Mouse (Mus musculus) embryonic facial prominence, embryonic 12.5 days (tissue): Measurements from ENCODE around the gene Cort. TPM values are rescaled to one million over a fixed set of nuclear protein-coding genes. Genes with fewer than 3 reads are reported as not detected.
"Not testable (repeated sequence)": the region's sequence is repeated elsewhere in the genome, so short reads cannot be mapped to it uniquely, and the experiment has no call there.

ENCODE experiments used
- ATAC-seq: fragments of 200-750 bp; cut with Nextera tagmentation; 2 replicates; pipeline ENCODE4 v1.8.0; 2017; ENCODE audit not compliant: insufficient number of reproducible peaks, insufficient read depth, low FRiP score, low TSS enrichment
- H3K27ac ChIP-seq: fragments of 300-500 bp; sonication (generic); 2 replicates; pipeline ENCODE4 v1.5.1; 2016; ENCODE audit warnings: mild to moderate bottlenecking
- H3K27me3 ChIP-seq: fragments of 300-500 bp; sonication (generic); 2 replicates; pipeline ENCODE4 v1.6.1; 2016; ENCODE audit warnings: mild to moderate bottlenecking, moderate library complexity
- H3K36me3 ChIP-seq: fragments of 300-500 bp; sonication (generic); 2 replicates; pipeline ENCODE4 v1.6.1; 2016; ENCODE audit warnings: mild to moderate bottlenecking
- H3K4me1 ChIP-seq: fragments of 300-500 bp; sonication (generic); 2 replicates; pipeline ENCODE4 v1.6.1; 2016
- H3K4me2 ChIP-seq: fragments of 300-500 bp; sonication (generic); replicated peaks from 2 replicates; pipeline ENCODE4 v1.6.1; 2016; ENCODE audit warnings: mild to moderate bottlenecking, moderate library complexity
- H3K4me3 ChIP-seq: fragments of 300-500 bp; sonication (generic); 2 replicates; pipeline ENCODE4 v1.5.1; 2016; ENCODE audit warnings: mild to moderate bottlenecking
- H3K9ac ChIP-seq: fragments of 300-500 bp; sonication (generic); 2 replicates; pipeline ENCODE4 v1.6.1; 2016; ENCODE audit warnings: mild to moderate bottlenecking, moderate library complexity
- H3K9me3 ChIP-seq: fragments of 300-500 bp; sonication (generic); 2 replicates; pipeline ENCODE4 v1.6.1; 2016; ENCODE audit warnings: mild to moderate bottlenecking, moderate library complexity
- WGBS: fragments of 180-500 bp; shearing (Covaris S2); methylation state at CpG from one replicate; pipeline ENCODE4 v1.1.7; 2016; 5-methylcytosine and 5-hydroxymethylcytosine counted together
- polyA plus RNA-seq: library from polyadenylated mRNA; unstranded; fragments of >200 nt; fragmentation: Nextera tagmentation; extraction: Ambion mirVana; gene quantifications from 2 replicates; pipeline ENCODE4 v1.2.1, GENCODE M21; 2016

Gene Cort
- polyA plus RNA-seq = 0.36 TPM in 1 of 2 replicates, not detected in the other

DNA sequence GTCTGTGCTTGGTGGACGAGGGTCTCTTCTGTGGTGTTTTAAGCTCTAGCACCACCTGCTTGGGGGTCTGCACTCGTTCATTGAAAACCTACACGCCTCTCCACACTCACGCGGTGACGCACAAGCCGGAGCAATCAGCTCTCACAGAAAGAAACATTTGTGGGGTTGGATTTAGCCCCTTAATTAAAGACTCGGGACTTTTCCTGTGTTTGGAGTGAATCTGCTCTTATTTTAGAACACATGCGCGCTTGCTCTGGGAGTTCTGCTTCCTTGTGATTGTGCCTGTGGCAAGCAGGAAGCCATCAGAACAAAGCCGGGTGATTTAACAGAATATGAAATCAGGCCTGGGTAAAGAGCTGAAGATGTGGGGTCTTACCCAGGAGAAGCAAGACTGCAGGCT, at the start of gene Cort:
Gene Cort (minus strand): TSS at position 101 of the 400 bp plus-strand sequence.
- WGBS = 80% methylated on average over 11 of the region's 11 CpGs
- Histone ChIP-seq H3K4me2 (no peak within 1 kb of the TSS), H3K27me3 (no peaks in the 10 kb centered on the region), H3K36me3 (peaks cover 32% of the 10 kb centered on the region), H3K4me3 (no peak within 1 kb of the TSS), H3K27ac (no peak within 1 kb of the TSS), H3K4me1 (0 out of 2 replicates have a peak, but pooled peaks cover 2% of the 10 kb centered on the region), H3K9ac (no peak within 1 kb of the TSS), H3K9me3 (no peaks in the 10 kb centered on the region)
- ATAC-seq = no peak

DNA sequence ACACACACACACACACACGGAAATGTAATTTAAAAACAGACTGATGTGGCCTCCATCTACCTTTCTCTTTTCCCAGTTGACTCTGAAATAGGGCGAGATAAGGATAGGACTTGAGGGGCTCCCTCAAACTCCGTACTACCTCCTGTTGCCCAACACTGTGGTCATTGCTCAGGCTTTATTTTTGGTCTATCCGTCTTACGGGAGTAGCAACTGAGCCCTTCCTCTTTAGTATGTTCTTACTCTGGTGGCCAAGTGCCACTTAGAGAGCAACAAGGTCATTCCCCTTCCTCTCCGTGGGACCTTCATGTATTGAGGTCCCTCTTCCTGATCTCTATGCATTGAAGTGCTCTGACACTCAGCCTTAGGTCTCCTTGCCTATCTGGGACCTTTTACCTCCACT, 47.1 kb upstream of the Cort start:
- H3K9me3 ChIP-seq = no peaks in the 10 kb centered on the region
- WGBS = 90% methylated on average over 6 of the region's 6 CpGs
- no peaks in the 10 kb centered on the region for H3K36me3 ChIP-seq
- peaks cover 12% of the 10 kb centered on the region; the same call in 1 of the 2 replicates for H3K4me1 ChIP-seq
- no peak overlapping the region for H3K9ac ChIP-seq
- H3K4me3 ChIP-seq = no peak overlapping the region
- no peak for ATAC-seq
- H3K27me3 ChIP-seq = no peaks in the 10 kb centered on the region
- no peak overlapping the region for H3K27ac ChIP-seq
- no peak overlapping the region for H3K4me2 ChIP-seq

DNA sequence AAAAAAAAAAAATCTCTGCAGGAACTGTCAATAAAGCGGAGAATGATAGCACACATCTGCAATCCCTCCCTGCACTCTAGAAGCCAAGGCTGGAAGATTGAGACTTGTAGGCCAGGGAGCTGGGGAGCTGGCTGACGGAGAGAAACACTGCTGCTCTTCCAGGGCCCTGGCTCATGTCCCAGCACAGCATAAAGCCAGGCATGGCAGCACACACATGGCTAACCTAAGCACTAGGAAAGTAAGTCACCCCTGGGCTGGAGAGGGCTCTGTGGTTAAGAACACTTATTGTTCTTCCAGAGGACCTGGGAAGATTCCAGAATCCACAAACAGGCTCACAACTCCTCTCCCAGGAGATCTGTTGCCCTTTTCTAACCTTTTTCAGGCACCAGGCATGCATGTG, 46.1 kb upstream of the Cort start:
- WGBS = 68% methylated on average over 2 of the region's 2 CpGs

DNA sequence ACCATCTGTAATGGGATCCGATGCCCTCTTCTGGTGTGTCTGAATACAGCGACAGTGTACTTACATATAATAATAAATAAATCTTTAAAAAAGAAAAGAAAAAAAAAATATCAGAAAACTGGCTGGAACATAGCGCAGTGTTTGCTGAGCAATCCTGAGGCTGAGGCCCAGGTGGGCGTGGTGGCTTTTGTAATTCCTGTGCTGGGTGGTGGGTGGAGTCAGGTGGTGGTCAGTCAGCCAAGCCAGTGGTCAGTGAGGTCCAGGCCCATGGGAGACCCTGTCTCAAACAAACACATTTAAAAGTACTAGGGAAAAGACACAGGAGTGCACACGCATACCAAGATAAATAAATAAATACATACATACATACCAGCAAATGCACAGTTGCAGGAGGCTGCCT, 45.5 kb upstream of the Cort start:
- H3K27me3 ChIP-seq = no peaks in the 10 kb centered on the region
- no peak for ATAC-seq
- WGBS = 90% methylated on average over 5 of the region's 5 CpGs
- no peak overlapping the region for H3K9ac ChIP-seq
- H3K4me2 ChIP-seq = no peak overlapping the region
- H3K27ac ChIP-seq = peak overlapping the region; percentile 67; the same call in 1 of the 2 replicates
- no peaks in the 10 kb centered on the region for H3K36me3 ChIP-seq
- H3K4me1 ChIP-seq = peaks cover 5% of the 10 kb centered on the region; the same call in 1 of the 2 replicates
- no peak overlapping the region for H3K4me3 ChIP-seq
- no peaks in the 10 kb centered on the region for H3K9me3 ChIP-seq

More for the DNA sequence above, 46.1 kb upstream of the Cort start:
- peaks cover 6% of the 10 kb centered on the region; the same call in 1 of the 2 replicates for H3K4me1 ChIP-seq
- ATAC-seq = no peak
- no peak overlapping the region for H3K4me2 ChIP-seq
- H3K9ac ChIP-seq = no peak overlapping the region
- no peaks in the 10 kb centered on the region for H3K9me3 ChIP-seq
- H3K27ac ChIP-seq = peak overlapping the region; percentile 67
- H3K27me3 ChIP-seq = no peaks in the 10 kb centered on the region
- H3K36me3 ChIP-seq = no peaks in the 10 kb centered on the region
- no peak overlapping the region for H3K4me3 ChIP-seq

DNA sequence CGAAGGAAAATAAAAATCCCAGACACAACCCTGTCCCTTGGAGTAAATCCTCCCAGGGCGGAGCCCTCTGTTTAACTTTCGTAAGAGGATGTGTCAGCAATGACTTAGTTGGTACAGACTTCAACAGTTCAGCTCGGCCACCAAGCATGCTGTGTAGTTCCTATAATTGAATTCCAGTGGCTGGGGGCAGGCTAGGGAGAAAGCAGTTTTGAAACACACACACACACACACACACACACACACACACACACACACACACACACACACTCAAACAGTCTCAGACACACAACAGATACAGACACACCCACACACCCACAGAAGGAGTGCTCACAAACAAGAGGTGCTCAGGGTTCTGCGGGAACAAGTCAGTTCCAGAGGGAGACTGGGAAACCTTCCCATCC, 45.0 kb upstream of the Cort start:
- Histone ChIP-seq H3K9ac (no peak overlapping the region), H3K4me1 (peaks cover 5% of the 10 kb centered on the region; the same call in 1 of the 2 replicates), H3K27ac (no peak overlapping the region), H3K4me3 (no peak overlapping the region), H3K9me3 (no peaks in the 10 kb centered on the region), H3K27me3 (no peaks in the 10 kb centered on the region), H3K4me2 (no peak overlapping the region), H3K36me3 (no peaks in the 10 kb centered on the region)
- WGBS = 83% methylated on average over 5 of the region's 5 CpGs
- ATAC-seq = no peak

DNA sequence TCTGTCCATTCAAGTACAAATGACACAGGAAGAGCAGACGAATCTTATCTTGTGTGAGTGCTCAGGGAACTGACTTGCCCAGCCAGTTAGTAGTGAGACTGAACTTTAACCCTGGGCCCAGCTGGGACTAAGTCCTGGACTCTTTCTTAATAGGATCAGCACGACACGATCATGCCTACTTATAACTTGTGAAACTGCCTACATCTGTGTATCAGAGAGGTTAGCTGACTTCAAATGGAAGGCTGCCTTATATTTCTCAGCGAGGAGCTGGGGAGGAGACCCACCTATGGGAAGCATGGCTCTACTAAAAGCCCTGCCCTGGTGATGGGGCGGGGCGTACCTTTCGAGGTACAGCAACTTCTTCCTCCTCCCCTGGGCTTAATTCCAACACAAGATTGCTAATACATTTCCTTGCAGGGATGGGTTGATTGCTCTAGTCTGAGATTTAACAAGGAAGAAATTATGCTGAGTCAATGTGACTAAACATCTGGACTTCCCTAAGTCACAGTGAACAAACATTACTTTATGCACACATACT, 43.9 kb upstream of the Cort start:
- Histone ChIP-seq H3K36me3 (no peaks in the 10 kb centered on the region), H3K4me1 (peaks cover 8% of the 10 kb centered on the region), H3K4me2 (no peak overlapping the region), H3K4me3 (no peak overlapping the region), H3K9me3 (no peaks in the 10 kb centered on the region), H3K9ac (no peak overlapping the region), H3K27ac (no peak overlapping the region), H3K27me3 (no peaks in the 10 kb centered on the region)
- ATAC-seq = no peak
- WGBS = 55% methylated on average over 7 of the region's 7 CpGs

DNA sequence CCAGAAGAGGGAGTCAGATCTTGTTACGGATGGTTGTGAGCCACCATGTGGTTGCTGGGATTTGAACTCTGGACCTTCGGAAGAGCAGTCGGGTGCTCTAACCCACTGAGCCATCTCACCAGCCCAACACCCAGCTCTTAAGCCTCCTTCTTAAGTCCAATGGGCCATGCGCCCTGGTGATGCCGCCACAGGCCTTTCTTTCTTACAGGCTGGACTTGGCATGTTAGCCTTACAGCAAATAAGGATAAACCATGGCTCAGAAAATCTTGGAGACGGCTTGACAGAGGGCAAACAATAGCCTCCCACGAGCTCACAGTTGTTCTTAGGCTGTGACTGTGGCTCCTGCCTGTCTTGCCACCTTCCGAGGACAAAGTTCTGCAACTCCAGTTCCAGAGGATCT, 43.4 kb upstream of the Cort start:
- not testable (repeated sequence) for H3K27ac ChIP-seq, H3K27me3 ChIP-seq
- whole genome bisulfite sequencing = 78% methylated on average over 7 of the region's 8 CpGs

DNA sequence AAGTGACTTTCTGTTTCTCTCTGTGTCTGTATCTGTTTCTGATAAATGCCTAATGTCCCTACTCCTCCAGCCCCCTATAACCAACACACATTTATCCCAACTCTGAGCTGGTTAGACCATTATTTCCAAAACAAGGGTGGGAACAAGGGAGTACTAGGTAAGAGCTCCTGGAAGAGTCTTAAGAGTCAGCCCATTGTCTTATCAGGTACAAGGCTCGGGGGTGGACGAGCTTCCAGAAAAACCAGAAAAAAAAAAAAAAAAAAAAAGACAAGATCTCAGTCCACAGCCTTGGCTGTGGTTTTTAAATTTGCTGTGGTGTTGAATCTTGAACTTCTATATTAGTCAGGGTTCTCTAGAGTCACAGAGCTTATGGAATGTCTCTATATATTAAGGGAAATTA, 41.5 kb upstream of the Cort start:
- H3K4me2 ChIP-seq = no peak overlapping the region
- no peak for ATAC-seq
- no peak overlapping the region for H3K4me3 ChIP-seq
- 81% methylated on average over 2 of the region's 2 CpGs for WGBS
- no peaks in the 10 kb centered on the region for H3K27me3 ChIP-seq
- H3K27ac ChIP-seq = no peak overlapping the region
- H3K9me3 ChIP-seq = no peaks in the 10 kb centered on the region
- peaks cover 12% of the 10 kb centered on the region for H3K4me1 ChIP-seq
- H3K36me3 ChIP-seq = peaks cover 11% of the 10 kb centered on the region; the same call in 1 of the 2 replicates
- H3K9ac ChIP-seq = no peak overlapping the region

More for the DNA sequence above, 43.4 kb upstream of the Cort start:
- H3K9ac ChIP-seq, H3K4me2 ChIP-seq, H3K4me3 ChIP-seq, ATAC-seq, H3K36me3 ChIP-seq, H3K9me3 ChIP-seq: not testable (repeated sequence)
- peaks cover 12% of the 10 kb centered on the region for H3K4me1 ChIP-seq

DNA sequence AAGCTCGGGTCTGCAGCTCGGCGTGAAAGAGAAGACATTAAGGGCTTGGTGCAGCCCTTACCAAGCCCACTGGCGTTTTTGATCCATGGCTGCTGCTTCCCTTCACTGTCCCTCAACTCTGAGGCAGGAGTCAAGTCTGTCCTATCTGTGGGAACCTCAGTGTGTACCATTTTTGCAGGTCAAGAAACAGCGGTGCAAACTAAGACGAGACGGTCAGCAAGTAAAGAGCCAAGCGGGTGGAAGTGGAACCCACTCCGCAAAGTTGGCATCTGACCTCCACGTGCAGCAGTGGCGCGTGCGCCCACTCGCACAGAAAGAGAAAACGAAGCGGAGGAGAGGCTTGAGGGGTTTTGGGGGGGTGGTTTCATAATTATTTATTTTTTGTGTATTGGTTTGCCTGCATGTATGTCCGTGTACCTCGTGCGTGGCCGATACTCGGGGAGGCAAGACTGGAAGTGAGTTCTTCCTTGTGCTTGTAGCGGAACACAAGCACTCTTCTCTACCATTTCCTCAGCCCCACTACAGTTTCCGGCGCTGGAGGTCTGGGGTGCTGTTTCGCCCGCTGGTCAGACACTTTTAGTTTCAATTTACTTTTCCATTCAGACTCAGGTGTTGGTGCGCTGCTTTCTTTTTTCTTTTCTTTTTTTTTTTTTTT, 40.5 kb upstream of the Cort start:
- Histone ChIP-seq H3K27me3 (no peaks in the 10 kb centered on the region), H3K4me2 (peak overlapping the region; percentile 84), H3K9me3 (no peaks in the 10 kb centered on the region), H3K4me3 (peak overlapping the region; percentile 98), H3K27ac (peak overlapping the region; percentile 83), H3K9ac (peak overlapping the region; percentile 62), H3K4me1 (peaks cover 7% of the 10 kb centered on the region), H3K36me3 (peaks cover 17% of the 10 kb centered on the region; the same call in 1 of the 2 replicates)
- WGBS = 2% methylated on average over 27 of the region's 27 CpGs
- ATAC-seq = peak; percentile 29; the same call in 1 of the 2 replicates

DNA sequence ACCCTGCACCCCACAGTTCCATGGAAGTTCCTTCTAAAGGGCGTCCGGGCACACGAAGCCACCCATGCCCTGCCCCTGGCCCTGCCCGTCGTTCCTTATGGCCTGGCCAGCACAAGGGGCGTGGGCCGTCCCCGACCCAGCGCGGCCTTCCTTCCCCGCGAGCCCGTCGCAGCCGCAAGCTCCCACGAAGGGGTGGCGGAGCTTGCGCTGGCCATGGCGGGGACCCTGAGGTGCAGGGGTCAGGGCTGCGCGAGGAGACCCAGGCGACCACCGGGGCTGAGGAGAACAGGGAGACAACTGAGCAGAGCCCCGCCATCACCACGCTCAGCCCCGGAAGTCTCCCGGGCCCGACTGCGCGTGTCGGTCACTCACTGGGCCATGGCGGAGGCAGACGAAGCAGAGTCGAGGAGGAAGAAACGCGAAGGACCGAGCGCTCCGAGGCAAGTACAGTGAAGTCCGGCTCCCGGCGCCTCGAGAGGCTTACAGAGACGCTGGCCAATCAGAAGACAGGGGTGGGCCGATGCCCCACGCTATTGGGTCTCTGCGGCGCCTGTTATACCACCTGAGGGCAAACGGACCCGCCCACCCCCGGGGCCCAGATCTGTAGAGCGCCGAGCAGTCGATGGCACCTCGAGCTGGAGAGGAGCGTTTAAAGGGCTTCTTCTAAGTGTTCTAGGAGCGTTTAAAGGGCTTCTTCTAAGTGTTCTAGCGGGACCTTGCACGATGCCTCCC, 39.8 kb upstream of the Cort start, which contains the start of gene Pgd:
Gene Pgd (minus strand): TSS at position 557 of the 732 bp plus-strand sequence.
- Histone ChIP-seq H3K9ac (peak within 1 kb of the TSS; percentile 93), H3K36me3 (peaks cover 23% of the 10 kb centered on the region), H3K4me3 (peak within 1 kb of the TSS; percentile 98), H3K4me1 (peaks cover 7% of the 10 kb centered on the region), H3K27me3 (no peaks in the 10 kb centered on the region), H3K27ac (peak within 1 kb of the TSS; percentile 83), H3K4me2 (peak within 1 kb of the TSS; percentile 84), H3K9me3 (no peaks in the 10 kb centered on the region)
- WGBS = under 1% methylated on average over 59 of the region's 59 CpGs
- ATAC-seq = peak; percentile 97

DNA sequence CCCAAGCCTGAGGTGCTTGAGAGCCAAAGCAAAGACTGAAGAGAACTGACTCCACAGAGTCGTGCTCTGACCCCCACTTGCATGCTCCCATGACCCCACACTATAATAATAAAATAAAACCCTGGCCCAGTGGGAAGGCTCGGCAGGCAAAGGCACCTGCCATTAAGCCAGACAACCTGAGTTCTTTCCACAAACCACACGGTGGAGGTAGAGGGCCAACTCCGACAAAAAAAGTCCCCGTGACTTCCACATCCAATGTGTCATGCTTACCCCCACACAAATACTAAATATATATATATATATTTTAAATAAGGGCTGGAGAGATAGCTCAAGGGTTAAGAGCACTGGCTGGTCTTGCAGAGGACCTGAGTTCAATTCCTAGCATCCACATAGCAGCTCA, 37.6 kb upstream of the Cort start:
- Histone ChIP-seq H3K9ac (0 out of 2 replicates have a peak overlapping the region, but pooled peaks have one; percentile 4), H3K27ac (no peak overlapping the region), H3K4me3 (no peak overlapping the region), H3K4me1 (peaks cover 7% of the 10 kb centered on the region), H3K36me3 (peaks cover 44% of the 10 kb centered on the region), H3K4me2 (no peak overlapping the region), H3K9me3 (no peaks in the 10 kb centered on the region), H3K27me3 (no peaks in the 10 kb centered on the region)
- 63% methylated on average over 5 of the region's 5 CpGs for WGBS
- no peak for ATAC-seq
